Mouse (Mus musculus) heart, adult 2 months (tissue): ENCODE data around the gene Dok5.

ENCODE experiments used
- CTCF ChIP-seq: fragments of 200-600 bp; IDR thresholded peaks from 2 replicates; pipeline ENCODE4 v1.8.1; 2022; ENCODE audit warnings: antibody characterized with exemption, mild to moderate bottlenecking, moderate library complexity
- POLR2A ChIP-seq: fragments of 200-500 bp; IDR thresholded peaks from 2 replicates; pipeline ENCODE4 v1.6.1; 2011; ENCODE audit warnings: mild to moderate bottlenecking, low read depth, low read length, control low read depth; ENCODE audit not compliant: insufficient read depth

DNA sequence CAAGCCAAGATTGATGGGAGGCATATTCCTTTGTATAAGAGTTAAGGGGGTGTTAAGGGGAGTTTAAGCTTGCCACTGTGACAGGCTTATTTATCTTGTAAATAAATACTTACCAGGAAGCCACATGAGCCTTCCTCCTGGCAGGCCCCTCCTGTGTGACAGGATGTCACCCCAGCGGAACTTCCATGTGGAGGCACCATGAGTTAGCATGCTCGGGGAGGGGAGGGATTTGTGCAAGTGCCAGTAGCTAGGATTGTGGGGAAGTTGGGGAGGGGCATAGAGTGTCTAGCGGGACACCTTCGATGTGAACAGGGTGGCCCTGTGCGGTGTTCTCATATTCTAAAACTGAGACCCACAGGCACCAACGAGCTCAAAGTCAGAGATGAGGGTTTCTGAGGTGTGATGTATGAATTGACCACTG is 97.6 kb downstream of the Dok5 start:
- TF ChIP-seq CTCF, result no peak
- no peak for TF ChIP-seq POLR2A
